Mouse (Mus musculus) spleen, postnatal 14 days (tissue): Measurements from ENCODE around the gene Ssxb9.
"Not testable (repeated sequence)": the region's sequence is repeated elsewhere in the genome, so short reads cannot be mapped to it uniquely, and the experiment has no call there.

Experiments used
- DNase-seq, 2 experiments: peaks; one replicate each; pipeline ENCODE4 v3.0.0; 2021 to 2022; ENCODE audit warnings: low spot score in 2 of 2

The Ssxb9 gene

GRCm38 (mm10) chrX:8366678-8367077, at the start of gene Ssxb9:
Ssxb9 (plus strand) TSS chrX:8366978.
- DNase-seq: not testable (repeated sequence)

GRCm38 (mm10) chrX:8327124-8327523, 39.7 kb upstream of the Ssxb9 start, which contains the start of gene Ssxb10:
Ssxb10 (plus strand) TSS chrX:8327424.
- DNase-seq: no peak

DNA sequence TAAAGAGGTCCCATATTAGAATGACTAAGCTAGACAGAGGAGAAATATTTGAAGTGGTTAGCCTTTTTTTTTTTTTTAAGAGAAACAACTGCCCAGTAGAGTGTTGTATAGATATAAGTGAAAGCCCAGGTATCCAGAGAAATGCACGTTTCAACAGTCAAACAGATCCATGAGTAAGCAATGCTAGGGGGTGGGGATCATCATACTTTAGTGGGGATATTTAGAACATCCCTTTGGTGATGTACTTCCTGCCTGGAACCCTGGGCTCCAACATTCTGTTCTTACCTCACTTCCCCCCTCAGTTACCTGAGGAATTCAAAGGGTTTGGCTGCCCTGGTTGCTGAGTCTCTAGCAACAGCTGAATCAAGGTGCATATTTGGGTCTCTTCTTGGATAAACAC, 46.2 kb downstream of the Ssxb9 start, which contains the start of gene Ssxb1:
TSS of gene Ssxb1 (plus strand) at position 301 of the 400 bp plus-strand sequence.
- DNase-seq: not testable (repeated sequence)
